In genomic region chr15:89060032-89060681, GRCm38 (mm10) we compare ENCODE assay signal across 8 mouse cellular contexts. TPM values are rescaled to one million over a fixed set of nuclear protein-coding genes. Genes with fewer than 3 reads are reported as not detected.
DNase-seq lines count a peak whose midpoint lies in the region; ATAC-seq and TF ChIP-seq lines count a peak whose summit lies in the region.

No protein-coding gene starts in this region.

- no peaks in the 10 kb centered on the region for H3K36me3 ChIP-seq in liver, embryonic 14.5 days (replicated peaks; ENCODE audit: control insufficient read depth, insufficient read depth, low read depth)
- no peaks in the 10 kb centered on the region for H3K36me3 ChIP-seq in small intestine, adult 2 months (ENCODE audit: control insufficient read depth, insufficient read depth, low read length)

- H3K9me3 ChIP-seq in liver, embryonic 14.5 days (ENCODE audit: control insufficient read depth, low read length), result no peaks in the 10 kb centered on the region

- TF ChIP-seq POLR2A in cortical plate, adult 2 months (IDR thresholded peaks at IDR 0.05; ENCODE audit: extremely low read depth, insufficient read depth, low read length), result no peak
- no peak for TF ChIP-seq POLR2A in small intestine, adult 2 months (IDR thresholded peaks at IDR 0.05; ENCODE audit: low read depth, low read length)

- WGBS in liver, embryonic 14.5 days (ENCODE audit: insufficient replicate concordance), result 3% methylated on average over 42 of the region's 48 CpGs
- 5% methylated on average over 44 of the region's 48 CpGs for WGBS in small intestine, adult 2 months

- TF ChIP-seq EP300 in liver, embryonic 14.5 days (IDR thresholded peaks at IDR 0.05; ENCODE audit: low read depth), result no peak

- no peak overlapping the region for H3K9ac ChIP-seq in liver, embryonic 14.5 days (replicated peaks)

- H3K4me1 ChIP-seq in cortical plate, adult 2 months (ENCODE audit: control insufficient read depth, insufficient read depth, low read length), result peaks cover 2% of the 10 kb centered on the region; the same call in 1 of the 2 replicates
- H3K4me1 ChIP-seq in liver, embryonic 14.5 days (replicated peaks; ENCODE audit: control insufficient read depth in 2 of 2, insufficient read depth in 2 of 2, low read length in 1 of 2), result no peaks in the 10 kb centered on the region
- peaks cover 13% of the 10 kb centered on the region; the same call in 1 of the 2 replicates for H3K4me1 ChIP-seq in small intestine, adult 2 months (ENCODE audit: control insufficient read depth, insufficient read depth, insufficient read length, low read length)

- H3K4me3 ChIP-seq in cortical plate, adult 2 months (ENCODE audit: insufficient read depth, low read length), result peak overlapping the region; percentile 93
- H3K4me3 ChIP-seq in liver, embryonic 14.5 days (ENCODE audit: insufficient read depth in 1 of 2, low read depth in 2 of 2, low read length in 2 of 2), result peak overlapping the region; percentile 3 to 33; a peak in 3 of 4 replicates
- H3K4me3 ChIP-seq in small intestine, adult 2 months (ENCODE audit: low read depth, low read length), result peak overlapping the region; percentile 50

- ATAC-seq in liver, embryonic 14.5 days (ENCODE audit: insufficient read depth), result no peak

- H3K4me2 ChIP-seq in liver, embryonic 14.5 days (ENCODE audit: low read depth), result peak overlapping the region; percentile 21

- H3K27me3 ChIP-seq in liver, embryonic 14.5 days (ENCODE audit: control insufficient read depth, insufficient read depth, low read length), result peaks cover 39% of the 10 kb centered on the region
- H3K27me3 ChIP-seq in small intestine, adult 2 months (ENCODE audit: control insufficient read depth, insufficient read depth, low read length), result peaks cover 17% of the 10 kb centered on the region

- peak; percentile 29 for DNase-seq in layer of hippocampus, adult 11-12 months (ENCODE audit: low spot score)
- no peak for DNase-seq in layer of hippocampus, adult 9-11 months
- peak; percentile 50 for DNase-seq in adrenal gland, postnatal 10 days
- peak; percentile 43 for DNase-seq in heart, postnatal 4 days
- DNase-seq in liver, embryonic 14.5 days (ENCODE audit: low read depth in 3 of 3, low spot score in 3 of 3), result no peak
- no peak for DNase-seq in layer of hippocampus, adult 9-10 months (ENCODE audit: low spot score)

- peak overlapping the region; percentile 63 for H3K27ac ChIP-seq in cortical plate, adult 2 months (ENCODE audit: insufficient read depth, low read length)
- no peak overlapping the region for H3K27ac ChIP-seq in liver, embryonic 14.5 days
- H3K27ac ChIP-seq in small intestine, adult 2 months (ENCODE audit: insufficient read depth, low read depth, low read length), result no peak overlapping the region

- TF ChIP-seq CTCF in cortical plate, adult 2 months (IDR thresholded peaks at IDR 0.05; ENCODE audit: extremely low read depth, insufficient read depth, low read length), result no peak
- no peak for TF ChIP-seq CTCF in liver, embryonic 14.5 days (IDR thresholded peaks at IDR 0.05; ENCODE audit: low read depth)
- no peak for TF ChIP-seq CTCF in small intestine, adult 2 months (IDR thresholded peaks at IDR 0.05; ENCODE audit: extremely low read depth, insufficient read length, insufficient replicate concordance, low read depth, low read length)

RNA-seq across cellular contexts. Expression of gene Panx2, which starts 0.6 kb away (rescaled TPM):
- total RNA-seq in adrenal gland, postnatal 10 days (2021), result 1 to 10 TPM; 1.5 to 1.9 TPM
- 105 and 116 TPM in 2 replicates for polyA plus RNA-seq in cortical plate, adult 2 months (2012; rRNA removed)
- 1 to 10 TPM; 2.1 to 2.3 TPM for total RNA-seq in heart, postnatal 4 days (2021)
- 0.01 TPM in 2 replicates for polyA plus RNA-seq in liver, embryonic 14.5 days (2012; rRNA removed)
- not detected in 2 replicates for polyA plus RNA-seq in liver, embryonic 14.5 days (2014; fragmentation: Nextera tagmentation; extraction: Ambion mirVana)
- 0.30 and 0.32 TPM in 2 replicates for polyA plus RNA-seq in small intestine, adult 2 months (2012; rRNA removed)

RNA-seq across cellular contexts. Expression of gene Trabd, which starts 14.8 kb away (rescaled TPM):
- 10 to 100 TPM; 42.9 to 48.5 TPM for total RNA-seq in adrenal gland, postnatal 10 days (2021)
- polyA plus RNA-seq in cortical plate, adult 2 months (2012; rRNA removed), result 18.5 and 19.9 TPM in 2 replicates
- 10 to 100 TPM; 45.1 to 47.6 TPM for total RNA-seq in heart, postnatal 4 days (2021)
- 8.3 and 8.4 TPM in 2 replicates for polyA plus RNA-seq in liver, embryonic 14.5 days (2012; rRNA removed)
- 13.0 and 13.7 TPM in 2 replicates for polyA plus RNA-seq in liver, embryonic 14.5 days (2014; fragmentation: Nextera tagmentation; extraction: Ambion mirVana)
- 81.6 and 90.9 TPM in 2 replicates for polyA plus RNA-seq in small intestine, adult 2 months (2012; rRNA removed)

RNA-seq across cellular contexts. Expression of gene Selenoo, which starts 28.7 kb away (rescaled TPM):
- 10 to 100 TPM; 29.8 to 29.9 TPM for total RNA-seq in adrenal gland, postnatal 10 days (2021)
- 37.1 and 38.5 TPM in 2 replicates for polyA plus RNA-seq in cortical plate, adult 2 months (2012; rRNA removed)
- total RNA-seq in heart, postnatal 4 days (2021), result 10 to 100 TPM; 10.0 to 10.2 TPM
- polyA plus RNA-seq in liver, embryonic 14.5 days (2012; rRNA removed), result 8.9 TPM in 2 replicates
- polyA plus RNA-seq in liver, embryonic 14.5 days (2014; fragmentation: Nextera tagmentation; extraction: Ambion mirVana), result 7.4 and 9.0 TPM in 2 replicates
- polyA plus RNA-seq in small intestine, adult 2 months (2012; rRNA removed), result 29.0 and 45.8 TPM in 2 replicates

Comparison
In these comparisons a context has a peak if more than half of its experiments do, and no peak if none do; other contexts are left out.
1. DNase-seq: peak in layer of hippocampus, adult 11-12 months (single experiment), adrenal gland, postnatal 10 days (single experiment) and heart, postnatal 4 days (single experiment); none in layer of hippocampus, adult 9-11 months (single experiment), liver, embryonic 14.5 days (0 of 3) and layer of hippocampus, adult 9-10 months (single experiment).
2. H3K4me3 ChIP-seq: peak in every context shown above with its lines; median percentile 93 in cortical plate, adult 2 months; 50 in small intestine, adult 2 months; 18 in liver, embryonic 14.5 days.
3. RNA of gene Panx2, which starts 0.6 kb away (polyA plus RNA-seq): 105 to 116 TPM in cortical plate, adult 2 months; 0.30 to 0.32 TPM in small intestine, adult 2 months and 0.01 TPM in liver, embryonic 14.5 days; every median in the first group is over 10 times any median in the second.